8 mouse cellular contexts compared by ENCODE assay signal in the genomic region with DNA sequence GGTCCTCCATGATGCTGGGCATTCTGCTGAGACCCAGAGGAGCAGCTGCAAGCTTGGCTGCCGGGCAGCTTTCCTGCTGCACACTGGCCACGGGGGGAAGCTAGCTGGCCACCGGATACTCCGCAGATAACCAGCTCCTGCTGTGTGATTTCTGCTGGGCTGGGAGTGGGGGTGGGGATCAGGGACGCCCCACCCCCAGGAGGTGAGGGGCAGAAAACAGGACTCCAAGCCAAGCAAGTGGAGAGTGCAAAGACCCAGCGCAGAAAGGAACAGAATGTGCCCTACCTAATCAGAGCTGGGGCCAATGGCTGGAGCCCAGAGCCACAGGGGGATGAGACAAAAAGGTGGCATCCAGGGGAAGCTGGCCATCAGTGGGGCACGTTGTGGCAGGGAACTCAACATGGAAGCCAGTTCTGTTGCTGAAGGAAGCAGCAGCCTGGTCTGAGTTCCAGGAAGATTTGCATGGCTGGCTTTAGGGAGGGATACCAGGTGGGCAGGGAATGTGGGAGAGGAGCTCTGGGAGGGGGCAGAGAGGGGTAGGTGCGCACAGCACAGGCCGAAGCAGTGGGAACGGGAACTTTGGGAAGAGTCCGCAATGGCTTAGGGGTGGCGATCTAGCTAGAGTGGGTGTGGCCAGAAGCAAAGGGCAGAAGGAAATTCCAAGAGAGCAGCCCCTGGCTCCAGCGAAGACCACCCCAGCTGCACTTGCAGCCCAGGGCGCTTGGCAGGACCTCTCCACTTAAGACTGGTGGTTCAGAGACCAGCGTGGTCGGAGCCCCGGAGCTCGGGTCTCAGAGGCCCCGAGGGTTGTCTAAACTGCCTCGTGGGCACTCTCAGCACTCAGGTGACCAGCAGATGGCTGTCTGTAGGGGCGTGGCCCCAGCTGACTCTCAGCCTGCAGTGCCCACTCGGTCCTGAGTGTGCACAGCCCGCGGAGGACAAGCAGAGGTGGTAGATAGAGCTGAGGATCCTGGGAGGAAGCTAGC.
A peak's percentile ranks its signal among the peaks of the same experiment; 100 is the strongest.
DNase-seq lines count a peak whose midpoint lies in the region; ATAC-seq and TF ChIP-seq lines count a peak whose summit lies in the region.

No protein-coding gene starts in this region.

- TF ChIP-seq POLR2A in testis, adult 2 months (IDR thresholded peaks at IDR 0.05; ENCODE audit: control insufficient read depth, low read depth, low read length), result no peak

- H3K36me3 ChIP-seq in megakaryocyte, embryonic 14.5 days (replicated peaks; ENCODE audit: low read length), result no peaks in the 10 kb centered on the region
- H3K36me3 ChIP-seq in heart, embryonic 12.5 days, result no peaks in the 10 kb centered on the region
- H3K36me3 ChIP-seq in kidney, embryonic 15.5 days, result no peaks in the 10 kb centered on the region
- no peaks in the 10 kb centered on the region for H3K36me3 ChIP-seq in testis, adult 2 months (ENCODE audit: control insufficient read depth, insufficient read depth, low read length)

- H3K4me3 ChIP-seq in megakaryocyte, embryonic 14.5 days (replicated peaks), result peak overlapping the region; percentile 64
- peak overlapping the region; percentile 20 for H3K4me3 ChIP-seq in heart, embryonic 12.5 days
- H3K4me3 ChIP-seq in kidney, embryonic 15.5 days (replicated peaks), result peak overlapping the region; percentile 18
- no peak overlapping the region for H3K4me3 ChIP-seq in testis, adult 2 months (ENCODE audit: control insufficient read depth, low read depth, low read length)

- TF ChIP-seq CTCF in testis, adult 2 months (IDR thresholded peaks at IDR 0.05; ENCODE audit: control insufficient read depth, insufficient read depth, insufficient replicate concordance, low read depth, low read length), result no peak

- H3K27me3 ChIP-seq in megakaryocyte, embryonic 14.5 days (replicated peaks), result peaks cover 13% of the 10 kb centered on the region
- H3K27me3 ChIP-seq in heart, embryonic 12.5 days (replicated peaks), result no peaks in the 10 kb centered on the region
- no peaks in the 10 kb centered on the region for H3K27me3 ChIP-seq in kidney, embryonic 15.5 days
- no peaks in the 10 kb centered on the region for H3K27me3 ChIP-seq in testis, adult 2 months (ENCODE audit: control insufficient read depth, insufficient read depth, low read length)

- DNase-seq in embryo, embryonic 9.5 days (ENCODE audit: extremely low spot score), result peak; percentile 79
- peak; percentile 77 for DNase-seq in lung, postnatal 10 days
- no peak for DNase-seq in thymus, postnatal 4 days

- peaks cover 98% of the 10 kb centered on the region for H3K4me1 ChIP-seq in megakaryocyte, embryonic 14.5 days
- peaks cover 76% of the 10 kb centered on the region for H3K4me1 ChIP-seq in heart, embryonic 12.5 days (replicated peaks)
- H3K4me1 ChIP-seq in kidney, embryonic 15.5 days, result peaks cover 88% of the 10 kb centered on the region
- peaks cover 37% of the 10 kb centered on the region for H3K4me1 ChIP-seq in testis, adult 2 months (ENCODE audit: control insufficient read depth, insufficient read depth, low read length)

- WGBS in heart, embryonic 12.5 days, result 2% methylated on average over 24 of the region's 24 CpGs
- under 1% methylated on average over 24 of the region's 24 CpGs for WGBS in kidney, embryonic 15.5 days

- peak overlapping the region; percentile 100 for H3K27ac ChIP-seq in heart, embryonic 12.5 days (ENCODE audit: poor library complexity, severe bottlenecking)
- peak overlapping the region; percentile 99 for H3K27ac ChIP-seq in kidney, embryonic 15.5 days
- H3K27ac ChIP-seq in testis, adult 2 months (ENCODE audit: control insufficient read depth, insufficient read depth, low read depth, low read length), result peak overlapping the region; percentile 68

- no peak for ATAC-seq in megakaryocyte, adult 5-6 weeks (ENCODE audit: poor library complexity, severe bottlenecking)
- 0 out of 2 replicates have a peak, but pooled peaks have one; percentile 17 for ATAC-seq in heart, embryonic 12.5 days (ENCODE audit: insufficient number of reproducible peaks, low FRiP score)
- ATAC-seq in kidney, embryonic 15.5 days (replicated peaks; ENCODE audit: low FRiP score), result peak; percentile 40

- H3K4me2 ChIP-seq in heart, embryonic 12.5 days, result peak overlapping the region; percentile 66
- H3K4me2 ChIP-seq in kidney, embryonic 15.5 days, result peak overlapping the region; percentile 62

- H3K9ac ChIP-seq in heart, embryonic 12.5 days, result peak overlapping the region; percentile 61
- H3K9ac ChIP-seq in kidney, embryonic 15.5 days, result peak overlapping the region; percentile 65

- no peaks in the 10 kb centered on the region for H3K9me3 ChIP-seq in megakaryocyte, embryonic 14.5 days
- H3K9me3 ChIP-seq in heart, embryonic 12.5 days (replicated peaks), result no peaks in the 10 kb centered on the region
- no peaks in the 10 kb centered on the region for H3K9me3 ChIP-seq in kidney, embryonic 15.5 days (replicated peaks)
